Mouse (Mus musculus): ENCODE data around the gene Lamc1.

DNA sequence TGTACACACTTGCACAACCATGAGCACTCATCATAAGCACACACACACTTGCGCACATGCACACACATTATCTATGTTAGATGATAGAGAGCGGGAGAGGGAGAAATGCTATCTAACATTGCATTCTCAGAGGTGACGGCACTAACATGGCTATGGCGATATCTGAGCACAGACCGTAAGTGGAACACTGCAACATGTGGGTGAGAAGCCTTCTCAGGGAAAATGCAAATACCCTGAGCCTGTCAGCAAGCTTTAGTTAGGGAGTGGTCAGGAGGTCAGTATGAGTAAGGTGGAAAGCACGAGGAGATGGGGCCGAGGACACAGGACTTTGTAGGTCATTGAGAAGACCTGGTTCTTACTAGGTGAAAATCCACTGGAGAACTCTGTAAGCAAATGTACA, 64.3 kb downstream of the Lamc1 start:
- TF ChIP-seq CTCF (IDR thresholded peaks at IDR 0.05; ENCODE audit: borderline replicate concordance, insufficient read depth, low read depth, low read length) (no peak), POLR2A (IDR thresholded peaks at IDR 0.05; ENCODE audit: borderline replicate concordance, insufficient read depth, low read length) (no peak)
